ENCODE assay signal across 27 mouse cellular contexts in genomic region chr13:22009642-22010041, GRCm38 (mm10). TPM values are rescaled to one million over a fixed set of nuclear protein-coding genes. Genes with fewer than 3 reads are reported as not detected.
DNase-seq lines count a peak whose midpoint lies in the region; ATAC-seq lines count a peak whose summit lies in the region.
"Had no signal": no experiment of that assay in that cellular context is flagged by ENCODE, and none has a peak within 500 bp of the region (broad histone marks: within the 10 kb centered on the region; RNA-seq: fewer than 3 reads in every experiment).

Prss16 (minus strand) TSS chr13:22009742.

- no peak within 1 kb of the TSS for H3K4me2 ChIP-seq in heart, embryonic 16.5 days (ENCODE audit: low read depth, low read length)
- no peak within 1 kb of the TSS for H3K4me2 ChIP-seq in midbrain, embryonic 11.5 days
- no peak within 1 kb of the TSS for H3K4me2 ChIP-seq in midbrain, embryonic 16.5 days (ENCODE audit: low read length)
- H3K4me2 ChIP-seq: forebrain, embryonic 13.5 days; heart, embryonic 13.5 days; hindbrain, embryonic 13.5 days had no signal

- H3K9me3 ChIP-seq in heart, embryonic 16.5 days (replicated peaks; ENCODE audit: control insufficient read depth, low read length) = no peaks in the 10 kb centered on the region
- no peaks in the 10 kb centered on the region for H3K9me3 ChIP-seq in midbrain, embryonic 11.5 days (ENCODE audit: control insufficient read depth, low read length)
- H3K9me3 ChIP-seq in midbrain, embryonic 16.5 days (replicated peaks; ENCODE audit: control insufficient read depth, low read length, poor library complexity, severe bottlenecking) = no peaks in the 10 kb centered on the region
- H3K9me3 ChIP-seq: forebrain, embryonic 10.5 days; forebrain, embryonic 13.5 days; G1E; heart, embryonic 10.5 days; heart, embryonic 13.5 days; hindbrain, embryonic 10.5 days; hindbrain, embryonic 13.5 days had no signal

- peaks cover 13% of the 10 kb centered on the region for H3K4me1 ChIP-seq in heart, embryonic 16.5 days (ENCODE audit: control insufficient read depth, insufficient read depth, low read length)
- peaks cover 12% of the 10 kb centered on the region for H3K4me1 ChIP-seq in midbrain, embryonic 11.5 days (ENCODE audit: control insufficient read depth, insufficient read depth, low read length)
- H3K4me1 ChIP-seq in midbrain, embryonic 16.5 days (ENCODE audit: control insufficient read depth, insufficient read depth, low read length) = peaks cover 8% of the 10 kb centered on the region

- DNase-seq in heart, adult 9 months (ENCODE audit: low spot score in 2 of 2) = no peak
- DNase-seq in midbrain, embryonic 11.5 days (ENCODE audit: low spot score, missing footprints) = peak; percentile 83
- DNase-seq in spleen, adult 12 weeks (ENCODE audit: low spot score) = no peak
- DNase-seq: adrenal gland, postnatal 10 days; adrenal gland, postnatal 36 days; B cell, adult 2 months; cerebellum, adult 18-20 months; cerebellum, adult 9-10 months; cerebellum, postnatal 14 days; gastrocnemius, postnatal 10 days; heart, adult 18-20 months; heart, postnatal 10 days; heart, postnatal 36 days had no signal

- 40% methylated on average over 6 of the region's 7 CpGs for WGBS in heart, embryonic 16.5 days
- WGBS in midbrain, embryonic 11.5 days = 32% methylated on average over 5 of the region's 7 CpGs
- 40% methylated on average over 6 of the region's 7 CpGs for WGBS in midbrain, embryonic 16.5 days

- no peak within 1 kb of the TSS for H3K4me3 ChIP-seq in heart, embryonic 16.5 days (ENCODE audit: low read length)
- no peak within 1 kb of the TSS for H3K4me3 ChIP-seq in midbrain, embryonic 11.5 days (ENCODE audit: low read depth, low read length)
- H3K4me3 ChIP-seq in midbrain, embryonic 16.5 days (ENCODE audit: low read depth, low read length) = no peak within 1 kb of the TSS
- H3K4me3 ChIP-seq: forebrain, embryonic 10.5 days; forebrain, embryonic 13.5 days; heart, embryonic 10.5 days; heart, embryonic 13.5 days; hindbrain, embryonic 10.5 days; hindbrain, embryonic 13.5 days had no signal

- H3K27ac ChIP-seq in heart, embryonic 16.5 days (ENCODE audit: low read length) = no peak within 1 kb of the TSS
- no peak within 1 kb of the TSS for H3K27ac ChIP-seq in midbrain, embryonic 11.5 days (ENCODE audit: low read depth, low read length)
- H3K27ac ChIP-seq in midbrain, embryonic 16.5 days (ENCODE audit: low read length) = no peak within 1 kb of the TSS
- H3K27ac ChIP-seq: forebrain, embryonic 10.5 days; forebrain, embryonic 13.5 days; heart, embryonic 10.5 days; heart, embryonic 13.5 days; hindbrain, embryonic 10.5 days; hindbrain, embryonic 13.5 days had no signal

- H3K9ac ChIP-seq in heart, embryonic 16.5 days (ENCODE audit: low read length) = no peak within 1 kb of the TSS
- H3K9ac ChIP-seq in midbrain, embryonic 11.5 days (ENCODE audit: low read length) = no peak within 1 kb of the TSS
- no peak within 1 kb of the TSS for H3K9ac ChIP-seq in midbrain, embryonic 16.5 days (ENCODE audit: low read depth, low read length)
- H3K9ac ChIP-seq: forebrain, embryonic 13.5 days; heart, embryonic 13.5 days; hindbrain, embryonic 13.5 days had no signal

- H3K27me3 ChIP-seq in heart, embryonic 16.5 days (ENCODE audit: control insufficient read depth, insufficient read depth, low read length) = peaks cover 70% of the 10 kb centered on the region
- H3K27me3 ChIP-seq in midbrain, embryonic 11.5 days (ENCODE audit: control insufficient read depth, insufficient read depth, low read length) = peaks cover 90% of the 10 kb centered on the region
- peaks cover 80% of the 10 kb centered on the region for H3K27me3 ChIP-seq in midbrain, embryonic 16.5 days (ENCODE audit: control insufficient read depth, insufficient read depth, low read depth, low read length)

- no peaks in the 10 kb centered on the region for H3K36me3 ChIP-seq in heart, embryonic 16.5 days (ENCODE audit: control insufficient read depth, insufficient read depth)
- H3K36me3 ChIP-seq in midbrain, embryonic 11.5 days (ENCODE audit: control insufficient read depth, insufficient read depth, low read length) = no peaks in the 10 kb centered on the region
- H3K36me3 ChIP-seq in midbrain, embryonic 16.5 days (ENCODE audit: control insufficient read depth, insufficient read depth, low read length) = no peaks in the 10 kb centered on the region
- H3K36me3 ChIP-seq: forebrain, embryonic 10.5 days; G1E; heart, embryonic 10.5 days; heart, embryonic 13.5 days; hindbrain, embryonic 10.5 days; hindbrain, embryonic 13.5 days had no signal

- ATAC-seq in heart, embryonic 16.5 days (replicated peaks; ENCODE audit: extremely low read depth, insufficient read depth, low FRiP score) = no peak
- ATAC-seq in midbrain, embryonic 11.5 days (ENCODE audit: low FRiP score) = no peak
- no peak for ATAC-seq in midbrain, embryonic 16.5 days
- no peak for ATAC-seq in megakaryocyte progenitor cell, adult 5-6 weeks (replicated peaks; ENCODE audit: poor library complexity)
- ATAC-seq: forebrain, embryonic 13.5 days; forebrain, embryonic 16.5 days; hindbrain, embryonic 16.5 days; Patski had no signal

RNA-seq across cellular contexts. Expression of gene Prss16, which starts in this region (rescaled TPM):
- polyA plus RNA-seq in heart, embryonic 16.5 days (2015; fragmentation: Nextera tagmentation; extraction: Ambion mirVana) = 62.9 and 135 TPM in 2 replicates
- 0.10 and 0.37 TPM in 2 replicates for polyA plus RNA-seq in midbrain, embryonic 11.5 days (2014; fragmentation: Nextera tagmentation; extraction: Ambion mirVana)
- not detected in 2 replicates for polyA plus RNA-seq in midbrain, embryonic 16.5 days (2015; fragmentation: Nextera tagmentation; extraction: Ambion mirVana)
- total RNA-seq in megakaryocyte progenitor cell, adult 5-6 weeks (2015) = 17.0 and 19.9 TPM in 2 replicates
- 11.4 and 12.2 TPM in 2 replicates for total RNA-seq in megakaryocyte progenitor cell, adult 5-6 weeks (2017)
- total RNA-seq: adrenal gland, postnatal 10 days; gastrocnemius, adult 18-20 months; gastrocnemius, postnatal 10 days; heart, adult 18-20 months; heart, postnatal 10 days; heart, postnatal 36 days had no signal
- polyA plus RNA-seq: forebrain, embryonic 13.5 days; hindbrain, embryonic 16.5 days had no signal

Comparison
In these comparisons a context has a peak if more than half of its experiments do, and no peak if none do; other contexts are left out.
1. RNA of gene Prss16 (polyA plus RNA-seq): 62.9 to 135 TPM in heart, embryonic 16.5 days; 0.10 to 0.37 TPM in midbrain, embryonic 11.5 days and not detected in midbrain, embryonic 16.5 days; every median in the first group is over 10 times any median in the second.
2. Peak in DNase-seq in midbrain, embryonic 11.5 days; RNA of the gene not detected or under 1 TPM.